Mouse (Mus musculus) hindbrain, embryonic 12.5 days (tissue): ENCODE measurements around the gene Uncx. TPM values are rescaled to one million over a fixed set of nuclear protein-coding genes. Genes with fewer than 3 reads are reported as not detected.

Experiments
- polyA plus RNA-seq: library from polyadenylated mRNA; unstranded; fragments of >200 nt; fragmentation: Nextera tagmentation; extraction: Ambion mirVana; gene quantifications from 2 replicates; pipeline ENCODE4 v1.2.1, GENCODE M21; 2016

Uncx gene
- polyA plus RNA-seq, 1 experiment from 2014 or later, result 97.3 TPM

Other genes starting within 250 kb of the Uncx start
- gene Adap1, start 217.9 kb upstream of the Uncx start, polyA plus RNA-seq, result 13.1 and 13.7 TPM in 2 replicates
- gene Cox19, start 192.1 kb upstream of the Uncx start, polyA plus RNA-seq, result 107 and 117 TPM in 2 replicates
- gene Cyp2w1, start 190.9 kb upstream of the Uncx start, polyA plus RNA-seq, result 0.41 and 0.46 TPM in 2 replicates
- 1.8 and 2.4 TPM in 2 replicates for gene Gpr146, start 165.8 kb upstream of the Uncx start, polyA plus RNA-seq
- gene C130050O18Rik, start 138.2 kb upstream of the Uncx start, polyA plus RNA-seq, result 0.45 and 0.90 TPM in 2 replicates
- 5.0 TPM in 2 replicates for gene Gper1, start 120.3 kb upstream of the Uncx start, polyA plus RNA-seq
- gene 3110082I17Rik, start 83.0 kb upstream of the Uncx start, polyA plus RNA-seq, result 22.9 and 26.3 TPM in 2 replicates
- gene Zfand2a, start 58.9 kb upstream of the Uncx start, polyA plus RNA-seq, result 12.0 and 14.6 TPM in 2 replicates
- 8.2 and 8.6 TPM in 2 replicates for gene Micall2, start 192.8 kb downstream of the Uncx start, polyA plus RNA-seq
- gene Ints1, start 232.2 kb downstream of the Uncx start, polyA plus RNA-seq, result 32.8 and 37.7 TPM in 2 replicates
- gene Mafk, start 248.0 kb downstream of the Uncx start, polyA plus RNA-seq, result 11.4 and 12.0 TPM in 2 replicates